ENCODE assay signal across 11 mouse cellular contexts in the genomic region with DNA sequence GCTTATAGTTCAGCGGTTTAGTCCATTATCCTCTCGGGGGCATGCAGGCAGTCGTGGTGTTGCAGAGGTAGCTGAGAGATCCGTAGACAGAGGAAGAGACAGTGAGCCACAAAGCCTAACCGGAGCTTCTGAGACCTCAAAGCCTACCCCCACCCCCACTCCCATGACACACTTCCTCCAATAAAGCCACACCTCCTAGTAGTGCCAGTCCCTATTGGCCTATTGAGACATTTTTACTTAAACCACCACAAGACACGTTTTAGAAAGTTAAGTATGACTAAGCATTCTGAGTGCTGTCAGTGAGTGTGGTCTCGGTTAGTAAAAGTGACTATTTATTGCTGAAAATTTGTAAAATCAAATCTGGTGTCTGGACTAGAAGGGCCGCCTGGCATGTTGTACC.
DNase-seq lines count a peak whose midpoint lies in the region; ATAC-seq and TF ChIP-seq lines count a peak whose summit lies in the region.
"Had no signal": no experiment of that assay in that cellular context is flagged by ENCODE, and none has a peak within 500 bp of the region (broad histone marks: within the 10 kb centered on the region; RNA-seq: fewer than 3 reads in every experiment).

No protein-coding gene starts in this region.

- peak; percentile 74 to 86 for DNase-seq in CD8-positive naive resting alpha-beta T cell, adult 2 months (ENCODE audit: low read depth in 2 of 2, low spot score in 2 of 2)
- DNase-seq in lung, postnatal 25 days (ENCODE audit: low spot score): peak; percentile 55
- peak; percentile 77 to 81 for DNase-seq in spleen, postnatal 36 days (ENCODE audit: low spot score in 2 of 2)
- DNase-seq in Muller cell, postnatal 12 days (ENCODE audit: inconsistent ontology term): no peak
- DNase-seq in embryonic facial prominence, embryonic 10.5 days (ENCODE audit: low spot score): no peak
- no peak for DNase-seq in right cerebral cortex, postnatal 25 days
- DNase-seq in left cerebral cortex, adult 2 months (ENCODE audit: extremely low spot score in 1 of 2, low spot score in 2 of 2): no peak
- DNase-seq: cerebellum, postnatal 10 days; lung, embryonic 14.5 days had no signal

- TF ChIP-seq CTCF in left cerebral cortex, adult 2 months (IDR thresholded peaks at IDR 0.05): no peak

- intact Hi-C loops in left cerebral cortex, adult 2 months (cut with DNase I): no loop called here

- WGBS in embryonic facial prominence, embryonic 10.5 days: 87% methylated on average over 8 of the region's 8 CpGs

- no peak overlapping the region for H3K27ac ChIP-seq in embryonic facial prominence, embryonic 10.5 days (replicated peaks)
- H3K27ac ChIP-seq in left cerebral cortex, adult 2 months: no peak overlapping the region

- no peaks in the 10 kb centered on the region for H3K27me3 ChIP-seq in embryonic facial prominence, embryonic 10.5 days (replicated peaks; ENCODE audit: low read depth, poor library complexity, severe bottlenecking)

- ATAC-seq in common myeloid progenitor, adult 5-6 weeks (replicated peaks; ENCODE audit: low read depth, poor library complexity, severe bottlenecking): peak; percentile 97
- ATAC-seq: forebrain, embryonic 16.5 days had no signal

- H3K36me3 ChIP-seq in embryonic facial prominence, embryonic 10.5 days (replicated peaks): no peaks in the 10 kb centered on the region

- H3K4me1 ChIP-seq in embryonic facial prominence, embryonic 10.5 days: peaks cover 29% of the 10 kb centered on the region

- H3K9me3 ChIP-seq in embryonic facial prominence, embryonic 10.5 days: no peaks in the 10 kb centered on the region

- H3K4me3 ChIP-seq in embryonic facial prominence, embryonic 10.5 days: no peak overlapping the region
- H3K4me3 ChIP-seq in left cerebral cortex, adult 2 months: no peak overlapping the region

Comparison
In these comparisons a context has a peak if more than half of its experiments do, and no peak if none do; other contexts are left out.
1. DNase-seq: peak in CD8-positive naive resting alpha-beta T cell, adult 2 months (2 of 2), lung, postnatal 25 days (single experiment) and spleen, postnatal 36 days (2 of 2); none in Muller cell, postnatal 12 days (single experiment), embryonic facial prominence, embryonic 10.5 days (single experiment), right cerebral cortex, postnatal 25 days (single experiment) and left cerebral cortex, adult 2 months (0 of 2).